Mouse (Mus musculus): ENCODE measurements around the gene Ect2l. TPM values are rescaled to one million over a fixed set of nuclear protein-coding genes. Genes with fewer than 3 reads are reported as not detected.

The Ect2l gene
- total RNA-seq (2022) = not detected

DNA sequence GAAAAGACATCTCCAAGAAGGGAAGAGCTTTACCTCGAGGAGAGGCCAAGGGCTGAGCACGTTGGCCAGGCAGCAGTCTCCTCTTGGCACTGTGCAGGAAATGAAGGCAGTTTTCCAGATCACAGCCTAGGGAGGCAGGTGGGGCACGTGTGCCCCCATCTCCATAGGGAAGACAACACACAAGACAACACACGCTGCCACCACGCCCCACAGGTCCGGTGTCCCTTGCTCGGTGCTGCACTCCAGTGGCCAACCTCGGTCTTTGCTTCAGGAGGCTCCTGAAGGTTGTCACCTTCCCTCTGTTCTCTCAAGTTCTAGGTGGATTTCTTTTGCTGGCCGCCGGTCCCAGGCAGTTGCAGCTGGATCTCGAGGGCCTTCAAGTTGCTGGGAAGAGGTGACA, at the start of gene Ect2l:
Gene Ect2l (minus strand): TSS at position 165 of the 400 bp plus-strand sequence.
- no peak for DNase-seq (ENCODE audit: low spot score)

DNA sequence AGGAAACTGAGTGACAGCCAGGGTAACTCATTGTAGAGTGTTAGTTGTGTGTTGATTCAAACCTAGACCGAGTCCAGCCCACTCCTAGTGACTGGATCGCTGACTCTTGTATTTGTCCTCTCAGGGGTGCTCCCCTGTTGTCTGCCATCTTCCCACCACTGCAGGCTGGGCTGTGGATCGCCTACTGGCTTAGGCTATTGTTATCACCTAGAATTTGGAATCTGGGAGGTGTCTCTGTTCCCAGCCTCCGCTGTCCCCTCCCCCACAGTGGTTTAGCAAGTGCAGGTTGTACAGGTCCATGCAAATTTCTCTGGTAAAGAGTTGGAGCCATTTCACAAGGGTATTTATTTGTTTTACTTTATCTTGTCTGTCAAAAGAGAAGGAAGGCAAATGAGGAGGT, 40.7 kb upstream of the Ect2l start:
- no peak for DNase-seq (ENCODE audit: low spot score)

- DNase-seq (ENCODE audit: low spot score) = no peak
Measured at GRCm38 (mm10) chr10:18243614-18244013, 32.9 kb upstream of the Ect2l start.

GRCm38 (mm10) chr10:18237191-18237590, 26.5 kb upstream of the Ect2l start:
- peak; percentile 57 for DNase-seq (ENCODE audit: low spot score)

DNA sequence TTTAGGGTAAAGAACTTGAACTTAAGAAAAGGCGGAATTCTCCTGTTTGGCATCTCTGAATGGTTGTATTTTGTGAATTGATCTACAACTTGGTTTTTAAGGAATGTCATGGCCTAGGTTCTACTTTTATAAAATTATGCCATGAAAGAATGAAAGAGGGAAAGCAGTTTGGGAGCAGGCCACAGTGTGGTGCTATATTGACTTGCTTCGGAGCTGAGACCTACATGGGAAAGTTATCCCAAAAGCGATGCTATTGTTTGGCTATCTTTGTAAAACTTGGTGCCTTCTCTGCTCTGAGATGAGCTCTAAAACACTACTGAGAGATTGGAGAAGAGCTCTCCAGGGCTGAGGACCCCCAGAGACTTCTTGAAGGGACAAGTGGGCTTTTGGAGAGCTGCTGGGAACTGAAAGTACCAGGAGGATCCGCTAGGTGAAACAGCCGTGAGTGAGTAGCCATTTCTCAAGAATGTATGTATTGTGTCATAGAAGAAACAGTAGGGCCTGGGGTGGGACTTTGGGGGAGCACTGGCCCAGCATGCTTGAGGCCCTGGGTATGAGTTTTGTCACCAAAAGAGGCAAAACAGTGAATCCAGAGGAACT, 25.7 kb upstream of the Ect2l start:
- no peak for DNase-seq (ENCODE audit: low spot score)

DNA sequence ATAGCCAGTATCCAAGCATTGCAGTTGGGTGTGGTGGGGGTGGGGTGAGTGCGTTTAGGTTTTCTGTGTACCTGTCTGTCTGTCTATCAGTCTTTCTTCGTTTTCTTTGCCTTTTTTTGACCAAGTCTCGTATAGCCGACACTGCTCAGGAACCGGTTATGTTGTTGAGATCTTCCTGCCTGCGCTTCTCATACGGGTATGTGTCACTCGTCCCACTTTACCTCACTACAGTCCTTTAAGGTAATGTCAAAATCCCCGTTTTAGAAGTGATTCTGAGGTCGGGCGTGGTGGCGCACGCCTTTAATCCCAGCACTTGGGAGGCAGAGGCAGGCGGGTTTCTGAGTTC, 24.7 kb upstream of the Ect2l start:
- no peak for DNase-seq (ENCODE audit: low spot score)

- DNase-seq (ENCODE audit: low spot score) = peak; percentile 97
Measured at GRCm38 (mm10) chr10:18234560-18235401, 24.1 kb upstream of the Ect2l start, which contains the start of gene Ccdc28a. Gene Ccdc28a, minus strand, starts transcription at chr10:18234998.

- DNase-seq (ENCODE audit: low spot score) = no peak
Measured at GRCm38 (mm10) chr10:18233891-18234290, 23.2 kb upstream of the Ect2l start.

DNA sequence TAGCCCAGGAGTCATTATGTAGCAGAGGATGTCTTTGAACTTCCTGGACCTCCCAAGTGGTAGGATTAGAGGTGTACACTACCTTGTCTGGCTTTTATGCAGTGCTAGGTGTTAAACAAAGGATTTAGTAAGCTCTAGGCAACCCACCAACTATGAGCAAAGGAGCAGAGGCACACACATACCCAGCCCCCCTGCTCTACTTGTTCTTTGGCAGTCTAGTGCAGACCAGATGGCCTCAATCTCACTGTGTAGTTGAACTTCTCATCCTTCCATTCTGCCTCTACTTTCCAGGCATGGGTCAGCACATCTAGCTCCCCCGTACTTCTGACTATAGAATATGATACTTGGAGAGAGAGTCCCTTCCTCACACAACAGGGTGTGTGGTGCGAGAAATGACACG, 13.7 kb upstream of the Ect2l start:
- DNase-seq (ENCODE audit: low spot score) = no peak

DNA sequence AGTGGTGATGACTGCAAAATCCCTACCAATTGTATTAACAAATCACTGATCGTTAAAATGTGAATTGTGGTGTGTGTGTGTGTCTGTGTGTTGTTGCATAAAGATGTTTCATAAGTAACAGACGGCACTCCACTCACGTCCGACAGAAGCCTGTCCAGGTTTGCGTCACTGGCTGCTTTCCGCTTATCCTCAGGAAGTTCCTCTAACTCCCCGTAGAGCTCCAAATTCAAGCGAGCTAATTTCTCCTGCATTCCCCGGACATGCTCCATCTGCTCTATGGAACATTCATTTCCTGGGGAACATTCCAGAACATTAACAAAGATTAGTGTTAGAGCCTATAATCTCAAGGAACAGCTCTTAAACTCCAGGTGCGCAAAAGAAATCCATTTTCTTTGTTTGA, 8.7 kb upstream of the Ect2l start:
- DNase-seq (ENCODE audit: low spot score) = no peak

GRCm38 (mm10) chr10:18214124-18214523, 3.4 kb upstream of the Ect2l start:
- no peak for DNase-seq (ENCODE audit: low spot score)

DNA sequence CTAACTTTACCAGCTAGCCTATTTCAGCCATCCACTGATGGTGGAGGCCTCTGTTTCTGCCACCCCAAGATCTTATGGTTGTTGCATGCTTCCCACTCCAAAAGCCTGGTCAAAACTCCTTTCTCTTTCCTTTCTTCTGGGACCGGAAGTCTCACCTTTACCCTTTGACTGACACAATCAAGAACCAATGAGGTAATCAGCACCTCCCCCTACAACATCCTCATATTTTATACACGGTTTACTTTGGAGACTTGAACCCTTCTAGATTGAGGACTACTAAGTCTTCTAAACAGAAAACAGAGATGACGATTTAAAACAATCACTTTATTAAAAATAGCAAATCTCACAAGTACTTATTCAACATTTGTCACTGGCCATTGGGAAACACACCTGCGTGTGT, 2.7 kb upstream of the Ect2l start:
- no peak for DNase-seq (ENCODE audit: low spot score)

- DNase-seq (ENCODE audit: low spot score) = no peak
Measured at GRCm38 (mm10) chr10:18210119-18210518, 571 bp downstream of the Ect2l start.

GRCm38 (mm10) chr10:18204067-18204466, 6.6 kb downstream of the Ect2l start:
- DNase-seq (ENCODE audit: low spot score) = no peak

DNA sequence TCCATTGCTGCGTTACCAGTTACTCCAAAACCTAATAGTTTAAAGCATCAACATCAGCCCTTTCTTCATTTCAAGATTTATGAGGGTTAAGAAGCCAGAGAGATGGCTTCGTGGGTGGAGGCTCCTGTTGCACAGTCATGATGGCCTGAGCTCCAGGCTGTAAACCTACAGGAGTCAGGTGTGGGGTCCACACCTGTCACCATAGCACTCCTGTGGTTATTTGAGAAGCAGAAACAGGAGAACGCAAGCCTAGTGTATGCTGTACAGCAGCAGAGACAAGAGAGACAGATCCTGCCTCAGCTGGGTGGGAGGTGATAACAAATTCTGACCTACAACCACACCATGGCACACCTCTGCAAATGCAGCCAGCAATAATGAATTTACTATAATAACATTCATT, 8.3 kb downstream of the Ect2l start:
- no peak for DNase-seq (ENCODE audit: low spot score)

- DNase-seq (ENCODE audit: low spot score) = no peak
Measured at GRCm38 (mm10) chr10:18200656-18201055, 10.0 kb downstream of the Ect2l start.

GRCm38 (mm10) chr10:18199919-18200318, 10.8 kb downstream of the Ect2l start:
- no peak for DNase-seq (ENCODE audit: low spot score)

- no peak for DNase-seq (ENCODE audit: low spot score)
Measured at GRCm38 (mm10) chr10:18198286-18199015, 12.2 kb downstream of the Ect2l start.

GRCm38 (mm10) chr10:18197206-18197979, 13.3 kb downstream of the Ect2l start:
- DNase-seq (ENCODE audit: low spot score) = peak; percentile 87

GRCm38 (mm10) chr10:18194737-18195141, 16.0 kb downstream of the Ect2l start:
- DNase-seq (ENCODE audit: low spot score) = no peak

- no peak for DNase-seq (ENCODE audit: low spot score)
Measured at GRCm38 (mm10) chr10:18194156-18194555, 16.5 kb downstream of the Ect2l start.

GRCm38 (mm10) chr10:18193221-18193620, 17.5 kb downstream of the Ect2l start:
- DNase-seq (ENCODE audit: low spot score) = no peak

Measured in heart, adult 8-10 months (tissue).